Mouse (Mus musculus) ES-E14 (cell line): Measurements from ENCODE around the gene Hist1h3g. TPM values are rescaled to one million over a fixed set of nuclear protein-coding genes. Genes with fewer than 3 reads are reported as not detected.
A peak's percentile ranks its signal among the peaks of the same experiment; 100 is the strongest.

Source experiments
- DNase-seq: peaks from one replicate; pipeline ENCODE4 v3.0.0-alpha.2; 2013; ENCODE audit warnings: low read depth, low spot score
- H3K27ac ChIP-seq: 2 replicates; pipeline ENCODE4 v1.5.1; 2012; ENCODE audit warnings: low read depth, mild to moderate bottlenecking, low read length, moderate library complexity, mixed read lengths; ENCODE audit not compliant: poor library complexity, insufficient read depth, severe bottlenecking
- H3K36me3 ChIP-seq: 2 replicates; pipeline ENCODE4 v1.6.1; 2012; ENCODE audit warnings: mild to moderate bottlenecking, low read length, moderate library complexity, mixed read lengths; ENCODE audit not compliant: control insufficient read depth, poor library complexity, insufficient read depth, severe bottlenecking
- H3K4me1 ChIP-seq, 2 experiments: fragments of 150-350 bp in 1 of 2; sonication (generic) in 1 of 2; 2 replicates each; pipeline ENCODE4 v1.6.1; 2012; ENCODE audit warnings: low read length in 2 of 2, mild to moderate bottlenecking in 1 of 2, mixed read lengths in 1 of 2; ENCODE audit not compliant: control insufficient read depth in 2 of 2, insufficient read depth in 2 of 2, poor library complexity in 1 of 2
- H3K4me3 ChIP-seq, 2 experiments: fragments of 150-350 bp in 1 of 2; sonication (generic) in 1 of 2; 2 replicates each; pipeline ENCODE4 v1.5.1; 2012; ENCODE audit warnings: low read length in 2 of 2, low read depth in 1 of 2, mild to moderate bottlenecking in 1 of 2, mixed read lengths in 1 of 2; ENCODE audit not compliant: insufficient read depth in 1 of 2, poor library complexity in 1 of 2, severe bottlenecking in 1 of 2
- H3K9ac ChIP-seq: 2 replicates; pipeline ENCODE4 v1.6.1; 2012; ENCODE audit warnings: low read depth, mild to moderate bottlenecking, low read length, mixed read lengths; ENCODE audit not compliant: poor library complexity, insufficient read depth, severe bottlenecking
- H3K9me3 ChIP-seq: fragments of 150-350 bp; sonication (generic); 2 replicates; pipeline ENCODE4 v1.6.1; 2012; ENCODE audit warnings: low read depth, mild to moderate bottlenecking, low read length; ENCODE audit not compliant: control insufficient read depth, insufficient read depth
- CHD2 ChIP-seq: IDR thresholded peaks from 2 replicates; pipeline ENCODE4 v1.6.1; 2014; ENCODE audit warnings: mild to moderate bottlenecking, low read depth, low read length, inconsistent platforms
- HCFC1 ChIP-seq: IDR thresholded peaks from 2 replicates; pipeline ENCODE4 v1.6.1; 2012; ENCODE audit warnings: low read length, inconsistent platforms, borderline replicate concordance; ENCODE audit not compliant: insufficient read depth
- MAFK ChIP-seq: IDR thresholded peaks from 2 replicates; pipeline ENCODE4 v1.6.1; 2014; ENCODE audit warnings: mild to moderate bottlenecking, low read depth, low read length, inconsistent platforms; ENCODE audit not compliant: insufficient read depth
- ZC3H11A ChIP-seq: IDR thresholded peaks from 2 replicates; pipeline ENCODE4 v1.6.1; 2012; ENCODE audit warnings: low read depth, mild to moderate bottlenecking, inconsistent platforms, low read length, borderline replicate concordance
- ZNF384 ChIP-seq: IDR thresholded peaks from 2 replicates; pipeline ENCODE4 v1.6.1; 2012; ENCODE audit warnings: low read depth, low read length, inconsistent platforms
- in situ Hi-C, 2 experiments: fragments of 600-800 bp; cut with MboI; formaldehyde crosslinking; loops; one replicate each; pipeline ENCODE4 v1.15.1; 2025; ENCODE audit warnings: low sequenced_read_pairs in 2 of 2, inconsistent platforms in 1 of 2; ENCODE audit not compliant: unreplicated experiment in 2 of 2
- total RNA-seq: library from RNA; depleted of rRNA; stranded (reverse); fragments of 300-350 nt; gene quantifications from 2 replicates; pipeline ENCODE4 v1.2.3, GENCODE M21; 2012

The Hist1h3g gene
- total RNA-seq, 1 experiment: 621 TPM

DNA sequence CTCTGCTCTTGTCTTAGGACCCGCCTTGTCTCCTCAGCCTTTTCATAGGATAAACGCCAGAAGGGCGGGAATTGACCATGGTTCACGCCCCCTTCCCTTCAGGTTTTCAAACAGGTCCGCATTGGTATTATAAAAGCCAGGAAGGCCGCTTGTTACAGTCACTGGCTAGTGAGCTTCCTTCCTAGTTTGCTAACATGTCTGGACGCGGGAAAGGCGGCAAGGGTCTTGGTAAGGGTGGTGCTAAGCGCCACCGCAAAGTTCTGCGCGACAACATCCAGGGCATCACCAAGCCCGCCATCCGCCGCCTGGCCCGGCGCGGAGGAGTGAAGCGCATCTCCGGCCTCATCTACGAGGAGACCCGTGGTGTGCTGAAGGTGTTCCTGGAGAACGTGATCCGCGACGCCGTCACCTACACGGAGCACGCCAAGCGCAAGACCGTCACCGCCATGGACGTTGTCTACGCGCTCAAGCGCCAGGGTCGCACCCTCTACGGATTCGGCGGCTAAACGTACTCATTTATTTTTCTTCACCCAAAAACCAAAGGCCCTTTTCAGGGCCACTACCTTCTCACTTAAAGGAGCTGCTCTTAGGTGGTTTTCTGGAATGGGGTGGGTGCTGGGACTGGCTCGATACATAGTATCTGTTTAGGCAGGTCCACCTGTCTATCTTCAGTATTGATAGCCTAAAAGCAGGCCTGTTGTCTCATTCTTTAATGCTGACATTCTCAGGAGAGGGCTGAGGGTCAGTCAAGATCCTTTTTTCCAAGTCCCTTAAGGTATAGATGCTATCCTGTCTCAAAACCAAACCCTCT, 46.4 kb downstream of the Hist1h3g start, which contains the start of gene Hist1h4d:
Gene Hist1h4d (plus strand): TSS at position 191 of the 811 bp plus-strand sequence.
- TF ChIP-seq ZNF384 (no peak), MAFK (no peak), HCFC1 (0 out of 2 replicates have a peak, but pooled peaks have one; percentile 63)
- in situ Hi-C loops: no loop called here
- H3K36me3 ChIP-seq: no peaks in the 10 kb centered on the region
- H3K4me3 ChIP-seq: peak within 1 kb of the TSS; percentile 43 to 76
- peaks cover 0 to 6% of the 10 kb centered on the region in 2 experiments; a peak in 2 of 4 replicates for H3K4me1 ChIP-seq
- DNase-seq: peak; percentile 98
- H3K9ac ChIP-seq: peak within 1 kb of the TSS; percentile 74
- no peaks in the 10 kb centered on the region for H3K9me3 ChIP-seq
- H3K27ac ChIP-seq: peak within 1 kb of the TSS; percentile 86

DNA sequence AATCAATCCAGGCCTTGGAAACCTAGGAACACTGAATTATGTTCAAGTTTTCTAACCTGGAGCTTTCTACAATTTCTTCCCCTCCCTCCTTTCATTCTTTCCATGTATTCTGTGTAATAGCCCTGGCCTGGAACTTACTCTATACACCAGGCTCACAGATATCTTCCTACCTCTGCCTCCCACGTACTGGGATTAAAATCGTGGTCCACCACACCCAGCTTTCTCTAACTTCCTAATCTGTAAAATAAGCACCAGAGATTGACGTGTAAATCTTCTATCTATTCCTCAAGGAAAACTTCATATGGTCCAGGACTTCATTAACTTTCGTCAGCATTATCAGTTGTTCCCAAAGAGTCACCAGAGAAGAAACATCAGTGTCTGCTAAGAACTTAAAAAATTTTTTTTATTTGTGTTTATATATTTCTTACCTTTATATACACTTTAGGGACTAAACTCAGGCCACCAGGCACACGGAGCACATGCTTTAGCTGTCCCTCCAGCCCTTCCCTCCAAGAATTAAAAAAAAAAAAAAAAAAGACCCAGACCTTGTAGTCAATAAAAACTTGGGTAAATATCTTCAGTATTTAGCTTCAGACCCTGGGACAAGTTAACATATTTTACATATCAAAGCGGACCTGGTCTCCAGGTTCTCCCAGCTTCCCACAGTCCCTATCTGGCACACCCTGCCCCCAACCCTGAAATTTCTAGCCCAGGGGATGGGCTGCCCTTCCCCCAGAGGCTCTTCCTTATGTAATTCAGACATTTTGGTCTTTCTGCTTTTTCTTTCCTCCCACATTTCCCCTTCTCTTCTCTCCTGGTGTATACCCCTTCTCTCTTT, 47.2 kb downstream of the Hist1h3g start:
- peak overlapping the region; percentile 43 to 76 for H3K4me3 ChIP-seq
- H3K36me3 ChIP-seq: no peaks in the 10 kb centered on the region
- TF ChIP-seq ZC3H11A (no peak), ZNF384 (peak; percentile 74), HCFC1 (no peak), CHD2 (peak; percentile 59; the same call in 1 of the 2 replicates), MAFK (no peak)
- in situ Hi-C loops: no loop called here
- peak overlapping the region; percentile 74; the same call in 1 of the 2 replicates for H3K9ac ChIP-seq
- DNase-seq: no peak
- H3K27ac ChIP-seq: peak overlapping the region; percentile 86; the same call in 1 of the 2 replicates
- H3K9me3 ChIP-seq: no peaks in the 10 kb centered on the region
- peaks cover 0 to 7% of the 10 kb centered on the region in 2 experiments; a peak in 2 of 4 replicates for H3K4me1 ChIP-seq

DNA sequence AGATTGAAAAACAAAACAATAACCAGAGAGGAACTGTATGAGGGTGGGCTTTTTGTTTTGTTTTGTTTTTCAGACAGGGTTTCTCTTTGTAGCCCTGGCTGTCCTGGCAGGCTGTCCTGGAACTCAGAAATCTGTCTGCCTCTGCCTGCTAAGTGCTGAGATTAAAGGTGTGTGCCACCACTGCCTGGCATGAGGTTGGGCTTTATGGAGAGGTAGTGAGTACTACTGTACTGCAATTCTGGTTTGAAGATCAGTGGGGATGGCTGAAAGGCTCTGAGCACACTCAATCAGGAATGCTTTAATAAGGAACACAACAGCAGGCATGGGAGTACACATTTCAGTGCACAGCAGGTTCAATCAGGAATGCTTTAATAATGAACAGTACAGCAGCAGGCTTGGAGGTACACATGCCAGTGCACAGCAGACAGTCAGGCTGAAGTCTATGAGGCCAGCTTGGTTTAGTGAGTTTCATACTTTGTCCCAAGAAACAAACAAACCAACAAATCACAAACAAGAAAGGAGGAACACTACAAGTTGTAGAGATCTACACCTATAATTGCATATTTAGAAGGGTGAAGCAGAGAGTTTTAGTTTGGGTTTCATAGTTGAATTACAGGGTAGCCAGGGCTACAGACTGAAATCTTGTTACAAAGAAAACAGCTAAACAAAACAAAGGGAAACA, 48.3 kb downstream of the Hist1h3g start:
- TF ChIP-seq MAFK (no peak), HCFC1 (no peak), CHD2 (no peak), ZNF384 (no peak), ZC3H11A (no peak)
- no peak for DNase-seq
- Histone ChIP-seq H3K27ac (no peak overlapping the region; the same call in 1 of the 2 replicates), H3K9ac (no peak overlapping the region), H3K36me3 (no peaks in the 10 kb centered on the region), H3K4me3 (no peak overlapping the region), H3K4me1 (peaks cover 0 to 7% of the 10 kb centered on the region in 2 experiments; a peak in 2 of 4 replicates), H3K9me3 (no peaks in the 10 kb centered on the region)
- in situ Hi-C loops: no loop called here

DNA sequence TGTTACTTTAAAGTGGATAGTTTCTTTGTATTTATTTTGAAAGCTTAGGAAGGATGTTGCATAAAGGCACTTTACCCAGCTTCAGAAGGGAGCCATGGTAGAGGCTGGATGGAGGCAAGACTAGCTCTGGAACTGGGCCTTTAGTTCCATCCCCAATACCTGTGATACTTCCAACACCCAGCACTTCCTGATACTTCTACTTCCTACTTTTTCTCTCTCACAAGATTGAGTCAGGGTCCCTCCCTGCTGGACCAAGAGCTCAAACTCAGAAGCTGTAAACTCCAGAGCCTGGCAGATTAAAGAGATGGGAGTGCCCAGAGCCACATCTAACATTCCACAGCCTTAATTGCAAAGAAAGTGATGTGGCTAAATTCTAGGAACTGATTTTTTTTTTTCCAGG, 49.1 kb downstream of the Hist1h3g start:
- in situ Hi-C loops: no loop called here
- H3K4me1 ChIP-seq: peaks cover 0 to 10% of the 10 kb centered on the region in 2 experiments; a peak in 2 of 4 replicates
- DNase-seq: no peak
- H3K36me3 ChIP-seq: no peaks in the 10 kb centered on the region
- TF ChIP-seq HCFC1: no peak
- no peak for TF ChIP-seq CHD2
- no peak for TF ChIP-seq ZNF384
- TF ChIP-seq ZC3H11A: no peak
- no peak for TF ChIP-seq MAFK
- no peak overlapping the region; the same call in 1 of the 2 replicates for H3K9ac ChIP-seq
- H3K27ac ChIP-seq: peak overlapping the region; percentile 95; the same call in 1 of the 2 replicates
- H3K4me3 ChIP-seq: peak overlapping the region in 1 of 2 experiments; percentile 36; a peak in 1 of 4 replicates
- no peaks in the 10 kb centered on the region for H3K9me3 ChIP-seq
